Mouse (Mus musculus) erythroblast, embryonic 14.5 days (primary cell): Measurements from ENCODE around the gene Nfib. TPM values are rescaled to one million over a fixed set of nuclear protein-coding genes. Genes with fewer than 3 reads are reported as not detected.

Experiments
- H3K27me3 ChIP-seq: 2 replicates; pipeline ENCODE4 v1.6.1; 2012; ENCODE audit warnings: inconsistent platforms; ENCODE audit not compliant: control insufficient read depth
- H3K36me3 ChIP-seq: 2 replicates; pipeline ENCODE4 v1.6.1; 2012; ENCODE audit warnings: mild to moderate bottlenecking, inconsistent platforms; ENCODE audit not compliant: control insufficient read depth
- H3K4me1 ChIP-seq: 2 replicates; pipeline ENCODE4 v1.6.1; 2012; ENCODE audit warnings: inconsistent platforms; ENCODE audit not compliant: control insufficient read depth
- H3K4me3 ChIP-seq: replicated peaks from 2 replicates; pipeline ENCODE3; 2012; ENCODE audit warnings: moderate library complexity, mild to moderate bottlenecking, inconsistent platforms
- H3K9me3 ChIP-seq: 2 replicates; pipeline ENCODE4 v1.6.1; 2012; ENCODE audit warnings: low read length, inconsistent platforms, mixed read lengths; ENCODE audit not compliant: control insufficient read depth
- GATA1 ChIP-seq: IDR thresholded peaks from 2 replicates; pipeline ENCODE4 v1.6.1; 2012; ENCODE audit warnings: low read length, inconsistent platforms, mixed read lengths
- TAL1 ChIP-seq: IDR thresholded peaks from 3 replicates; pipeline ENCODE4 v1.6.1; 2012; ENCODE audit warnings: low read length, inconsistent platforms, mixed read lengths
- polyA plus RNA-seq: library from polyadenylated mRNA; stranded (reverse); fragments of >175 nt; gene quantifications from 2 replicates; pipeline ENCODE4 v1.2.3, GENCODE M21; 2012

Gene Nfib
- polyA plus RNA-seq, 1 experiment: not detected

DNA sequence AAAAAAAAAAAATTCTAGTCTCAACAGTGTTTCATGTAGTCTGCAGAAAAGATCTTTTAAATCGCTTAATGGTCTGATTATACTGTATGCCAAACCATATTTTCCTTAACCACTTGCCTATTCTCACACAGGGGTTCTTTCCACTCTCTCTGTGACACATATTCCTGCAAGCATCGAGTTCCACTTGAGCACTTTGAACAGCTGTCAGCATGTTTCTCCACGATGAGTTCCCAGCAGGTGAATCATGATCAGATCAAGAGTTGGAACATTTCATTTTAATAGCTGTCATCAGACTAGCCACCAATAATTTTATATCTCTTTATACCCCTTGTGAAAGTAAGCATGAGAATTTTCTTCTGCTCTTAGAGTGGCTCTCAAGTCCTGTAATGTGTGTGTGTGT is 151.9 kb downstream of the Nfib start:
- no peaks in the 10 kb centered on the region for H3K27me3 ChIP-seq
- H3K4me1 ChIP-seq: no peaks in the 10 kb centered on the region
- H3K4me3 ChIP-seq: no peak overlapping the region
- no peak for TF ChIP-seq TAL1
- no peak for TF ChIP-seq GATA1
- H3K9me3 ChIP-seq: no peaks in the 10 kb centered on the region
- no peaks in the 10 kb centered on the region for H3K36me3 ChIP-seq

DNA sequence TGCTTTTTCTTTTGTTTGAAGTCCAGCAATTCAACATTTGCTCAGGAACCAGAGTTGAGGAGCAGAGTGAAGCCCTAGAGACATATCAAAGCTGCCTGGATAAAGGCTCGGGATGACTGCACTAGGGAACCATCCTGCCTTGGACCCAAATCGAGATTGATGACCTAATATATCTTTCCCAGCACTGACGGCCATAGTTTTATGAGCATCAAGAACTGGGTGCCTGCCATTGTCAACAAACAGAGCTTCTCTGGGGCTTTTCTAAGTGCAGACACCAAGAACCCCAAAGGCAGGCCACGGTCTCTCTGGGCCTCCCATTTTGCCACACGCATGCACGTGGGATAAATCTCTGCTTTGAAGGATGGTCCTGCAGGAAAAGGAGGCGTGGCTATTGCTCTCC is 153.3 kb downstream of the Nfib start:
- Histone ChIP-seq H3K4me3 (no peak overlapping the region), H3K9me3 (no peaks in the 10 kb centered on the region), H3K4me1 (no peaks in the 10 kb centered on the region), H3K36me3 (no peaks in the 10 kb centered on the region), H3K27me3 (no peaks in the 10 kb centered on the region)
- TF ChIP-seq TAL1: no peak
- TF ChIP-seq GATA1: no peak

DNA sequence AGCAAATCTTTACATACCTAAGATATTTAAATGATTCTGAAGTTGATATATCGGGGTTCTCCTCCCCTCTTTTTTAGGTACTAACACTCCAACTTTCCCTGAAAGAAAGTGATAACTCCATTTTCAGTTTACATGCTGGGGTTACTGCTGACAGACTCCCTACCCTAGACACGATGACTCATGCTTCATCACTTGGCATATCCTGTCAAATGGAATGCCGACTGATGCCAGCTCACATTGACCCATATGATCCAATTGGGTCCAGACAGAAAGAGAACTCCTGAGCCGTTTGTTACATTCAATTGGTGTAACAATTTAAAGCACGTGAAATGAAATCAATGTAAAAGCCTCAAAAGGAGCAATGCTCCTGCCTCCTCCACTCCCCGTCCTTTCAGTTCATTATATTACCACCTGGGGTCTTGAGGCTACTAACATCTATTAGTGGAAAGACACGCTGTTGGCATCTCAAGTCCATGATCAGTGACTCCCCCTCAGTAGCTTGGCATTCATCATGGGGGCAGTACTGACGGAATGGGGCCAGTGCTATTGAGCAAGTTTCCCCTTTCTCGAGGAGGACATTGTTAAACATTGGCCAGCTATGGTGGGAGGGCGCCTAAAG is 155.7 kb downstream of the Nfib start:
- H3K36me3 ChIP-seq: no peaks in the 10 kb centered on the region
- TF ChIP-seq GATA1 (no peak), TAL1 (no peak)
- H3K4me1 ChIP-seq: no peaks in the 10 kb centered on the region

DNA sequence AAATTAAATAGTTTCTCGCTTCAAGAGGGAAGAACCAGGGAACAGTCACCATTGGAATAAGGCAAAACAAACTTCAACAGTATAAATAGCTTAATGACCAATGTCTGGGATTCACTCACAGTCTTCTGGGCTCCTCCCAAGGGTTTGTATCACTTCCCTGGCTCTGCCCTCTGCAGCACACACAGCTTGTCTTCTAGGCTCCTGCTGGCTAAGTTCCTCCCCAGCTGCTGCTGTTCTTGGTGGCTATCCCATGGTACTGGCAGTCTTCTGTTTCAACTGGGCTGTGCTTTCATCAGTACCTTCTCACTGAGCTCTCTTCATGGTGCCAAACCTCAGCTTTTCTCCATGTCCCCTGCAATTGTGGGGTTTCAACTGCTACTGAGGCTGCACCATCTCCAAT is 157.3 kb downstream of the Nfib start:
- Histone ChIP-seq H3K36me3 (no peaks in the 10 kb centered on the region), H3K4me1 (no peaks in the 10 kb centered on the region), H3K9me3 (no peaks in the 10 kb centered on the region), H3K27me3 (no peaks in the 10 kb centered on the region), H3K4me3 (no peak overlapping the region)
- TF ChIP-seq GATA1: no peak
- no peak for TF ChIP-seq TAL1

More for the DNA sequence above, 155.7 kb downstream of the Nfib start:
- Histone ChIP-seq H3K27me3 (no peaks in the 10 kb centered on the region), H3K9me3 (no peaks in the 10 kb centered on the region), H3K4me3 (no peak overlapping the region)

DNA sequence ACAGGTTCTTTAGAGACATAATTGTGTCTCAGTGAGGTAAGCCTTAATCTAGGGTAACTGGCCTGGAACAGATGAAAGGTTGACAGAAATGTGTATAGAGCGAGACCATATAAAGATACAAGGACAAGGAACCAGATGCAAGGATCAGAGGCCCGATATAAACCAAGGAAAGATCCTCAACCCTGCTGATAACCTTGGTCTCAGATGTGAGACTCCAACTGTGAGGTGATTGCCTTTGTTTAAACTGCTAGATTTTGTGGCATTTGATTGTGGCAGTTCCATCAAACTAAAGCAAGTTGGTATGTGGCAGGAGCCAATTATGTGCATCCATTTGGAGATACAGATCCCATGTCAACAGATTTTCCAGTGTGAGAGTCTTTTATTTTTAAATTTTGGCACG is 161.6 kb downstream of the Nfib start:
- no peaks in the 10 kb centered on the region for H3K9me3 ChIP-seq
- no peak overlapping the region for H3K4me3 ChIP-seq
- TF ChIP-seq GATA1 (no peak), TAL1 (no peak)
- H3K36me3 ChIP-seq: no peaks in the 10 kb centered on the region
- H3K4me1 ChIP-seq: no peaks in the 10 kb centered on the region
- peaks cover 11% of the 10 kb centered on the region for H3K27me3 ChIP-seq

DNA sequence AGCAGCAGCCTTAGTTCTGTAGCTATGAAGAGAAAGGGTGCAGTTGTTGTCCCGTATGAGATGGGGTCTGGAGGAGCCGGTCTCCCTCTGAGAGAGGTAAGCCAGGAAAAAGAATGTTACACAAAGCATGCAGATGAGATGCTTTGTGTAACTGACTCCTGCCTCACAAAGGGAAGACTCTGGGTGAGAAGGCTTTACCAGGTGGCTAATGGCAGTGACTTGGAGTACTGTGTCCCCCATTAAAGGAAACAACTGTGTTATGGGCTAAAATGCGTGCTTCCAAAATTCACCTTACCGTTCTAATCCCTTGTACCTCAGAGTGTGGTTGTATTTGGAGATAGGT is 162.2 kb downstream of the Nfib start:
- Histone ChIP-seq H3K4me1 (no peaks in the 10 kb centered on the region), H3K27me3 (peaks cover 17% of the 10 kb centered on the region), H3K9me3 (no peaks in the 10 kb centered on the region), H3K36me3 (no peaks in the 10 kb centered on the region), H3K4me3 (no peak overlapping the region)
- TF ChIP-seq GATA1 (no peak), TAL1 (no peak)

DNA sequence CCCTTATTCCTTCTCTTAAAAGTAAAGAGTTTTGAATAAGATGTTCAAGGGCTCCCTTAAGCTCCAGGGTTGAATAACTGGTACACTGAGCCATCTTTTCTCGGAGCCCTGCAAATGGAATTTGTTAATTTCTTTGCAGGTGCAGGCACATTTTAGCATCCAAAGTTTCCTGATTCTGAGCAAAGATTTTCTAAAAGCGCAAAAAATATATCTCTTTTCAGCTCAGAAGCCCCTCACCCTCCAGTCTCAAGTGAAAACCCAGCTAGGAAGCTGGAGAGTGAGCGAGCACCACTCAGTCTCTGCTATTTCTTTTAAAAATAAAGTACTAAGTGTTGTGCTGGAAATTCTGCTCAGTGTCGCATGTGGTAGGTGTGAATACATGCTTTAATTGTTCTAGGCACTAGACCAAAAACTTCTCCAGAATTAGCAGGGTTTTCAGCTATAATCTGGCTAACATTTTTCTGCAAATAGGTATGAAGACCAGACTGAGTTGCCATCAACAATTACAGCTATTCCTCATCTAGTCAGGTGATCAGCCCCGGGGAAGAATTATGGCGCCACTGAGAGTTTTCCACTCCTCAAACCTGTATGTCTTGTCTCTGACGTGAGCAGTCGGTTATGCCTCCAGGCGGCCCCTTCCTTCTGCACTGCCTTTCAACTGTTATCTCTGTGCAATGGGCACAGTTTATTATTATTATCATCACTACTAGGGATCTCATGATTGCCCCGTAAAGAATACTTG is 162.7 kb downstream of the Nfib start:
- Histone ChIP-seq H3K4me1 (no peaks in the 10 kb centered on the region), H3K4me3 (no peak overlapping the region)
- no peak for TF ChIP-seq GATA1
- TF ChIP-seq TAL1: no peak

DNA sequence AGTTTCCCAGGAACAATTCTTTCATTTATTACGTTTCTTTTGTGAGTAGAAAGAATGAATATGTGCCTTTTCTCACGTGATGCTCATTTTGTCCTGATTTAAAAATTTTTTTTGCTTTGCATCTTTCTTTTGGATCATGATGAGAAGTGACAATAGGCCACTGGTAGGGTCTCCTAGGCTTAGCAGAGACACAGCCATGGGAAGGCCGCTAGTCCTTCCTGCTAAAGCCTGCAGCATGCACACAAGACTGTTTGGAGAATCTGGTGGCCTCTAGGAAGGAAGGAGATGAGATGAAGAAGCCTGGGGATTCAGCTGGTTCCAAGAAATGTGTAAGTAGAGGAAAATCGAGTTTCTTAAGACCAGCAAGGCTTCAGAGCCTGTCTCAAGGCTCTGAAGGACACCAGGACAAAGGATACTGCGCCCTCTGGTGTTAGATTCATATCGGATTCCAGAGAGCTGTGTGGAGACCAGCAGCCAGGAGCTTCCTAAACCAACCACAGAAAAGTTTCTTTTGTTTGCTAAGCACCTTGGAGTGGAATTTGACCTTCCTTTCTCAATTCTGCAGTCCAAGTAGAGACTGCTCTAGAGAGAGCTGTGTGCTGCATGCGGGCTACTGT is 163.5 kb downstream of the Nfib start:
- TF ChIP-seq GATA1: no peak
- TF ChIP-seq TAL1: no peak
- Histone ChIP-seq H3K9me3 (no peaks in the 10 kb centered on the region), H3K27me3 (peaks cover 30% of the 10 kb centered on the region), H3K36me3 (no peaks in the 10 kb centered on the region), H3K4me1 (no peaks in the 10 kb centered on the region), H3K4me3 (no peak overlapping the region)

More for the DNA sequence above, 162.7 kb downstream of the Nfib start:
- Histone ChIP-seq H3K36me3 (no peaks in the 10 kb centered on the region), H3K27me3 (peaks cover 22% of the 10 kb centered on the region), H3K9me3 (no peaks in the 10 kb centered on the region)

DNA sequence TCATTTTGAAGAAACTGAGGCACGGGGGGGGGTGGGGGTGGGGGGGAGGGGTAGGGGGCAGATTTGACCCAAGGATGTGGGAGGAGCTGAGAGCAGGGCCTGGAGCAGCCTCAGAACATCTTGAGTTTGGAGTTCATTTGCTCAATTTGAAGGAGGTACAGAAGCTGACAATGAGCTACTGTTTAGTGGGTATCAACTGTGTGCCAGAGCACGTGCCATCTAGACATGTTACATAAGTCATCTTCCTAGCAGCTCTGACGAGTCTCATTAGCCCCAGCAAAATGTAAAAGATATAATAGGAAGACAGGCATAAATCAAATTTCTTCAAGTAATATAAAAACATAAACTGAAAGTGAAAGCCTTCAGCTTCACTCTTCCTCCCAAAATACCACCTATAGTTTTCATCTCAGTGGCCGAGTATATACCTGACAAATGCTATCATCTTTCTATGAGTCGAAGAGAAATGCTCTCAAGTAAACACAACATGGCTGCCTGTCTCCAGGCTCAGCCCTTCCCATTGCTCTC is 165.0 kb downstream of the Nfib start:
- TF ChIP-seq TAL1: no peak
- no peak for TF ChIP-seq GATA1
- no peaks in the 10 kb centered on the region for H3K4me1 ChIP-seq
- peaks cover 45% of the 10 kb centered on the region for H3K27me3 ChIP-seq
- no peaks in the 10 kb centered on the region for H3K9me3 ChIP-seq
- H3K4me3 ChIP-seq: no peak overlapping the region
- H3K36me3 ChIP-seq: no peaks in the 10 kb centered on the region
